Mouse (Mus musculus) urinary bladder, postnatal 4 days (tissue): Measurements from ENCODE around the gene Olfr703.

ENCODE experiments used
- DNase-seq, 2 experiments: peaks; one replicate each; pipeline ENCODE4 v3.0.0; 2021 to 2022; ENCODE audit warnings: low spot score in 2 of 2

Olfr703 gene

GRCm38 (mm10) chr7:106843060-106843459 lies at the start of gene Olfr703:
Gene Olfr703 (plus strand): TSS chr7:106843360.
- no peak for DNase-seq

- no peak for DNase-seq
These were observed 34.4 kb upstream of the Olfr703 start, which contains the start of gene Olfr700 for GRCm38 (mm10) chr7:106808734-106809133. Gene Olfr700 (minus strand): TSS chr7:106808834.

GRCm38 (mm10) chr7:106813829-106814228 lies 29.3 kb upstream of the Olfr703 start, which contains the start of gene Olfr701:
Gene Olfr701 (plus strand): TSS chr7:106814129.
- DNase-seq = no peak

- DNase-seq = no peak
These were observed 27.4 kb upstream of the Olfr703 start for GRCm38 (mm10) chr7:106815775-106816174.

- DNase-seq = no peak
These were observed 24.7 kb upstream of the Olfr703 start for GRCm38 (mm10) chr7:106818414-106818813.

GRCm38 (mm10) chr7:106833793-106834192 lies 9.4 kb upstream of the Olfr703 start, which contains the start of gene Olfr702:
Gene Olfr702 (minus strand): TSS chr7:106833893.
- no peak for DNase-seq

GRCm38 (mm10) chr7:106862885-106863284 lies 19.7 kb downstream of the Olfr703 start, which contains the start of gene Olfr704:
Gene Olfr704 (plus strand): TSS chr7:106863185.
- DNase-seq = no peak

GRCm38 (mm10) chr7:106876791-106877190 lies 33.6 kb downstream of the Olfr703 start, which contains the start of gene Olfr705:
Gene Olfr705 (minus strand): TSS chr7:106876891.
- DNase-seq = no peak

GRCm38 (mm10) chr7:106888062-106888461 lies 44.9 kb downstream of the Olfr703 start, which contains the start of gene Olfr706:
Gene Olfr706 (minus strand): TSS chr7:106888162.
- no peak for DNase-seq
